Mouse (Mus musculus) heart, embryonic 14.5 days (tissue): ENCODE data around the gene Dhrs4. TPM values are rescaled to one million over a fixed set of nuclear protein-coding genes. Genes with fewer than 3 reads are reported as not detected.
A peak's percentile ranks its signal among the peaks of the same experiment; 100 is the strongest.

Experiments
- ATAC-seq: fragments of 200-750 bp; cut with Nextera tagmentation; 2 replicates; pipeline ENCODE4 v1.8.0; 2017; ENCODE audit warnings: low read depth, moderate TSS enrichment; ENCODE audit not compliant: insufficient number of reproducible peaks, insufficient read depth, low FRiP score
- H3K27ac ChIP-seq, 2 experiments: fragments of 200-500 bp in 1 of 2; fragments of 300-500 bp in 1 of 2; sonication (generic) in 1 of 2; replicated peaks in 1 of 2; 2 replicates each; pipeline ENCODE4 v1.5.1; 2012 to 2014; ENCODE audit warnings: low read depth in 2 of 2, low read length in 2 of 2, control low read depth in 1 of 2, mild to moderate bottlenecking in 1 of 2, mixed read lengths in 1 of 2; ENCODE audit not compliant: control insufficient read depth in 1 of 2, insufficient read depth in 1 of 2
- H3K27me3 ChIP-seq: fragments of 300-500 bp; sonication (generic); 2 replicates; pipeline ENCODE4 v1.6.1; 2014; ENCODE audit warnings: mild to moderate bottlenecking, low read length, control low read depth; ENCODE audit not compliant: control insufficient read depth, insufficient read depth
- H3K36me3 ChIP-seq: fragments of 300-500 bp; sonication (generic); 2 replicates; pipeline ENCODE4 v1.6.1; 2014; ENCODE audit warnings: mild to moderate bottlenecking, control low read depth, low read length, mixed read lengths; ENCODE audit not compliant: control insufficient read depth, insufficient read depth
- H3K4me1 ChIP-seq, 2 experiments: fragments of 200-500 bp in 1 of 2; fragments of 300-500 bp in 1 of 2; sonication (generic) in 1 of 2; 2 replicates each; pipeline ENCODE4 v1.6.1; 2012 to 2014; ENCODE audit warnings: low read length in 2 of 2, control low read depth in 1 of 2, mixed read lengths in 1 of 2; ENCODE audit not compliant: control insufficient read depth in 2 of 2, insufficient read depth in 2 of 2
- H3K4me2 ChIP-seq: fragments of 300-500 bp; sonication (generic); 2 replicates; pipeline ENCODE4 v1.6.1; 2014; ENCODE audit warnings: mild to moderate bottlenecking, low read length
- H3K4me3 ChIP-seq, 2 experiments: fragments of 200-500 bp in 1 of 2; fragments of 300-500 bp in 1 of 2; sonication (generic) in 1 of 2; 2 replicates each; pipeline ENCODE4 v1.5.1; 2012 to 2014; ENCODE audit warnings: low read length in 2 of 2, mild to moderate bottlenecking in 2 of 2, control low read depth in 1 of 2, low read depth in 1 of 2, moderate library complexity in 1 of 2; ENCODE audit not compliant: control insufficient read depth in 1 of 2, insufficient read depth in 1 of 2
- H3K9ac ChIP-seq: fragments of 300-500 bp; sonication (generic); 2 replicates; pipeline ENCODE4 v1.6.1; 2014; ENCODE audit warnings: mild to moderate bottlenecking, low read length
- H3K9me3 ChIP-seq: fragments of 300-500 bp; sonication (generic); 2 replicates; pipeline ENCODE4 v1.6.1; 2016; ENCODE audit warnings: low read length, control low read depth; ENCODE audit not compliant: control insufficient read depth
- WGBS: fragments of 180-500 bp; shearing (Covaris S2); extraction: QIAGEN DNeasy Blood & Tissue Kit; methylation state at CpG from one replicate; pipeline ENCODE4 v1.1.7; 2014; 5-methylcytosine and 5-hydroxymethylcytosine counted together
- polyA plus RNA-seq: library from polyadenylated mRNA; unstranded; fragments of >200 nt; fragmentation: Nextera tagmentation; extraction: Ambion mirVana; gene quantifications from 2 replicates; pipeline ENCODE4 v1.2.1, GENCODE M21; 2014

Gene Dhrs4
- polyA plus RNA-seq, 1 experiment from 2014 or later, result 43.4 TPM

GRCm38 (mm10) chr14:55486836-55487235 is 8.3 kb downstream of the Dhrs4 start:
- no peaks in the 10 kb centered on the region for H3K27me3 ChIP-seq
- H3K27ac ChIP-seq, result no peak overlapping the region
- no peak overlapping the region for H3K9ac ChIP-seq
- H3K4me1 ChIP-seq, result peaks cover 2 to 6% of the 10 kb centered on the region in 2 experiments; a peak in 1 of 4 replicates
- WGBS, result 79% methylated on average over 8 of the region's 8 CpGs
- ATAC-seq, result no peak
- no peak overlapping the region for H3K4me2 ChIP-seq
- no peaks in the 10 kb centered on the region for H3K9me3 ChIP-seq
- peaks cover 35% of the 10 kb centered on the region for H3K36me3 ChIP-seq
- no peak overlapping the region for H3K4me3 ChIP-seq

GRCm38 (mm10) chr14:55490361-55491201 is 12.0 kb downstream of the Dhrs4 start, which contains the start of gene Carmil3:
Carmil3 (plus strand) TSS chr14:55490651.
- Histone ChIP-seq H3K27me3 (no peaks in the 10 kb centered on the region), H3K36me3 (peaks cover 21% of the 10 kb centered on the region), H3K27ac (peak within 1 kb of the TSS in 1 of 2 experiments; percentile 11; a peak in 1 of 4 replicates), H3K9me3 (no peaks in the 10 kb centered on the region), H3K4me3 (peak within 1 kb of the TSS; percentile 67 to 71), H3K9ac (peak within 1 kb of the TSS; percentile 72), H3K4me1 (peaks cover 2 to 6% of the 10 kb centered on the region in 2 experiments; a peak in 1 of 4 replicates), H3K4me2 (peak within 1 kb of the TSS; percentile 98)
- WGBS, result under 1% methylated on average over 63 of the region's 68 CpGs
- ATAC-seq, result peak; percentile 73

GRCm38 (mm10) chr14:55491291-55491833 is 12.8 kb downstream of the Dhrs4 start:
- Histone ChIP-seq H3K27ac (0 out of 4 replicates have a peak overlapping the region, but pooled peaks of 1 of the 2 experiments have one; percentile 11), H3K9me3 (no peaks in the 10 kb centered on the region), H3K27me3 (no peaks in the 10 kb centered on the region), H3K9ac (peak overlapping the region; percentile 72), H3K4me2 (peak overlapping the region; percentile 98), H3K36me3 (peaks cover 13% of the 10 kb centered on the region), H3K4me1 (peaks cover 6 to 13% of the 10 kb centered on the region in 2 experiments), H3K4me3 (peak overlapping the region; percentile 67 to 71)
- ATAC-seq, result peak; percentile 35
- under 1% methylated on average over 23 of the region's 30 CpGs for WGBS

- H3K27ac ChIP-seq, result no peak overlapping the region
- 33% methylated on average over 3 of the region's 3 CpGs for WGBS
- H3K27me3 ChIP-seq, result no peaks in the 10 kb centered on the region
Observed at GRCm38 (mm10) chr14:55492103-55492502, 13.5 kb downstream of the Dhrs4 start.

GRCm38 (mm10) chr14:55495509-55496240 is 17.1 kb downstream of the Dhrs4 start:
- H3K9ac ChIP-seq, result no peak overlapping the region
- peaks cover 14 to 22% of the 10 kb centered on the region in 2 experiments for H3K4me1 ChIP-seq
- no peak overlapping the region for H3K4me3 ChIP-seq
- no peaks in the 10 kb centered on the region for H3K9me3 ChIP-seq
- no peaks in the 10 kb centered on the region for H3K27me3 ChIP-seq
- WGBS, result 72% methylated on average over 19 of the region's 20 CpGs
- peak overlapping the region; percentile 28 to 54; a peak in 2 of 4 replicates for H3K27ac ChIP-seq
- no peaks in the 10 kb centered on the region for H3K36me3 ChIP-seq
- peak overlapping the region; percentile 42 for H3K4me2 ChIP-seq
- ATAC-seq, result no peak

More at GRCm38 (mm10) chr14:55492103-55492502, 13.5 kb downstream of the Dhrs4 start:
- ATAC-seq, result no peak
- H3K9me3 ChIP-seq, result no peaks in the 10 kb centered on the region
- no peak overlapping the region for H3K9ac ChIP-seq
- H3K4me3 ChIP-seq, result no peak overlapping the region
- H3K36me3 ChIP-seq, result peaks cover 6% of the 10 kb centered on the region
- H3K4me2 ChIP-seq, result 0 out of 2 replicates have a peak overlapping the region, but pooled peaks have one; percentile 98
- peaks cover 14 to 19% of the 10 kb centered on the region in 2 experiments for H3K4me1 ChIP-seq

- WGBS, result 45% methylated on average over 15 of the region's 16 CpGs
- no peaks in the 10 kb centered on the region for H3K9me3 ChIP-seq
- H3K36me3 ChIP-seq, result no peaks in the 10 kb centered on the region
- no peak overlapping the region for H3K4me3 ChIP-seq
- H3K27ac ChIP-seq, result peak overlapping the region in 1 of 2 experiments; percentile 47; a peak in 1 of 4 replicates
- H3K27me3 ChIP-seq, result no peaks in the 10 kb centered on the region
- no peak overlapping the region for H3K9ac ChIP-seq
- H3K4me1 ChIP-seq, result peaks cover 12 to 16% of the 10 kb centered on the region in 2 experiments
- H3K4me2 ChIP-seq, result peak overlapping the region; percentile 42
- ATAC-seq, result no peak
Observed at GRCm38 (mm10) chr14:55496761-55497448, 18.3 kb downstream of the Dhrs4 start.

GRCm38 (mm10) chr14:55497449-55497821 is 18.9 kb downstream of the Dhrs4 start:
- no peaks in the 10 kb centered on the region for H3K27me3 ChIP-seq
- H3K4me3 ChIP-seq, result no peak overlapping the region
- no peaks in the 10 kb centered on the region for H3K9me3 ChIP-seq
- H3K4me1 ChIP-seq, result peaks cover 12 to 16% of the 10 kb centered on the region in 2 experiments
- H3K9ac ChIP-seq, result no peak overlapping the region
- no peak overlapping the region for H3K27ac ChIP-seq
- 25% methylated on average over 6 of the region's 6 CpGs for WGBS
- H3K36me3 ChIP-seq, result no peaks in the 10 kb centered on the region
- no peak overlapping the region for H3K4me2 ChIP-seq
- ATAC-seq, result no peak
